Mouse (Mus musculus) MEL (cell line): ENCODE results near the gene Rnf157. TPM values are rescaled to one million over a fixed set of nuclear protein-coding genes. Genes with fewer than 3 reads are reported as not detected.

Experiments
- DNase-seq: peaks from one replicate; pipeline ENCODE4 v3.0.0; 2011; ENCODE audit warnings: low read depth, low spot score
- H3K27ac ChIP-seq: 2 replicates; pipeline ENCODE4 v1.5.1; 2012; ENCODE audit warnings: low read depth, mild to moderate bottlenecking, control low read depth, low read length, moderate library complexity; ENCODE audit not compliant: control insufficient read depth
- H3K27me3 ChIP-seq, 2 experiments: fragments of 150-350 bp in 1 of 2; sonication (generic) in 1 of 2; 2 replicates each; pipeline ENCODE4 v1.6.1; 2012; ENCODE audit warnings: low read length in 2 of 2, mild to moderate bottlenecking in 2 of 2, improper control_type of control experiment in 1 of 2, moderate library complexity in 1 of 2; ENCODE audit not compliant: insufficient read depth in 2 of 2, control insufficient read depth in 1 of 2
- H3K36me3 ChIP-seq, 2 experiments: 2 replicates each; pipeline ENCODE4 v1.6.1; 2012 to 2014; ENCODE audit warnings: low read length in 2 of 2, improper control_type of control experiment in 1 of 2, inconsistent platforms in 1 of 2, mild to moderate bottlenecking in 1 of 2; ENCODE audit not compliant: insufficient read depth in 2 of 2, control insufficient read depth in 1 of 2
- H3K4me1 ChIP-seq, 2 experiments: fragments of 150-350 bp in 1 of 2; sonication (generic) in 1 of 2; 2 replicates each; pipeline ENCODE4 v1.6.1; 2012; ENCODE audit warnings: low read length in 2 of 2, improper control_type of control experiment in 1 of 2, mild to moderate bottlenecking in 1 of 2; ENCODE audit not compliant: insufficient read depth in 2 of 2, control insufficient read depth in 1 of 2
- H3K4me3 ChIP-seq, 2 experiments: fragments of 150-350 bp in 1 of 2; sonication (generic) in 1 of 2; 2 replicates each; pipeline ENCODE4 v1.5.1; 2012; ENCODE audit warnings: low read depth in 2 of 2, low read length in 2 of 2, mild to moderate bottlenecking in 2 of 2, moderate library complexity in 2 of 2, control low read depth in 1 of 2, improper control_type of control experiment in 1 of 2; ENCODE audit not compliant: control insufficient read depth in 1 of 2, insufficient read depth in 1 of 2
- H3K79me2 ChIP-seq: 2 replicates; pipeline ENCODE4 v1.6.1; 2012; ENCODE audit warnings: mild to moderate bottlenecking, low read length, moderate library complexity; ENCODE audit not compliant: control insufficient read depth, poor library complexity, insufficient read depth
- H3K9ac ChIP-seq: 2 replicates; pipeline ENCODE4 v1.6.1; 2012; ENCODE audit warnings: low read depth, mild to moderate bottlenecking, control low read depth, low read length, moderate library complexity; ENCODE audit not compliant: control insufficient read depth, poor library complexity, severe bottlenecking
- H3K9me3 ChIP-seq: fragments of 150-350 bp; sonication (generic); replicated peaks from 2 replicates; pipeline ENCODE4 v1.6.1; 2012; ENCODE audit warnings: mild to moderate bottlenecking, low read length, improper control_type of control experiment, moderate library complexity; ENCODE audit not compliant: insufficient read depth
- CHD1 ChIP-seq: IDR thresholded peaks from 2 replicates; pipeline ENCODE4 v1.6.1; 2012; ENCODE audit warnings: low read depth, mild to moderate bottlenecking, inconsistent platforms, low read length, improper control_type of control experiment
- CTCF ChIP-seq, 3 experiments: IDR thresholded peaks in 2 of 3; conservative IDR thresholded peaks in 1 of 3; 2 replicates each; pipeline ENCODE4 v1.5.1; 2011 to 2012; ENCODE audit warnings: low read length in 3 of 3, low read depth in 2 of 3, mild to moderate bottlenecking in 2 of 3, improper control_type of control experiment in 1 of 3, inconsistent platforms in 1 of 3, mixed read lengths in 1 of 3, moderate library complexity in 1 of 3; ENCODE audit not compliant: control insufficient read depth in 1 of 3, insufficient read depth in 1 of 3, poor library complexity in 1 of 3, severe bottlenecking in 1 of 3
- ELF1 ChIP-seq: IDR thresholded peaks from 2 replicates; pipeline ENCODE4 v1.6.1; 2014; ENCODE audit warnings: low read depth, mild to moderate bottlenecking, inconsistent platforms, low read length, improper control_type of control experiment, moderate library complexity
- EP300 ChIP-seq, 2 experiments: IDR thresholded peaks; 2 replicates each; pipeline ENCODE4 v1.6.1; 2011; ENCODE audit warnings: improper control_type of control experiment in 2 of 2, low read length in 2 of 2, low read depth in 1 of 2, mild to moderate bottlenecking in 1 of 2
- ETS1 ChIP-seq: IDR thresholded peaks from 2 replicates; pipeline ENCODE4 v1.6.1; 2012; ENCODE audit warnings: low read depth, mild to moderate bottlenecking, inconsistent platforms, low read length, improper control_type of control experiment, moderate library complexity
- JUND ChIP-seq: IDR thresholded peaks from 2 replicates; pipeline ENCODE4 v1.6.1; 2011; ENCODE audit warnings: low read depth, mild to moderate bottlenecking, improper control_type of control experiment, low read length
- MAFK ChIP-seq: IDR thresholded peaks from 2 replicates; pipeline ENCODE4 v1.6.1; 2011; ENCODE audit warnings: low read depth, mild to moderate bottlenecking, low read length, improper control_type of control experiment, borderline replicate concordance
- MXI1 ChIP-seq: IDR thresholded peaks from 2 replicates; pipeline ENCODE4 v1.6.1; 2011; ENCODE audit warnings: mild to moderate bottlenecking, low read depth, low read length, improper control_type of control experiment
- MYC ChIP-seq: IDR thresholded peaks from 2 replicates; pipeline ENCODE4 v1.6.1; 2011; ENCODE audit warnings: low read depth, mild to moderate bottlenecking, low read length, improper control_type of control experiment, moderate library complexity
- NELFE ChIP-seq: IDR thresholded peaks from 2 replicates; pipeline ENCODE4 v1.6.1; 2011; ENCODE audit warnings: low read depth, low read length, improper control_type of control experiment
- NRF1 ChIP-seq: IDR thresholded peaks from 2 replicates; pipeline ENCODE4 v1.6.1; 2014; ENCODE audit warnings: low read depth, mild to moderate bottlenecking, inconsistent platforms, low read length, improper control_type of control experiment, moderate library complexity; ENCODE audit not compliant: poor library complexity, insufficient read depth, severe bottlenecking
- POLR2A ChIP-seq, 2 experiments: IDR thresholded peaks; 2 replicates each; pipeline ENCODE4 v1.6.1; 2011 to 2012; ENCODE audit warnings: low read length in 2 of 2, mild to moderate bottlenecking in 2 of 2, control low read depth in 1 of 2, improper control_type of control experiment in 1 of 2, low read depth in 1 of 2, moderate library complexity in 1 of 2; ENCODE audit not compliant: control insufficient read depth in 1 of 2, insufficient read depth in 1 of 2, poor library complexity in 1 of 2
- TAL1 ChIP-seq: IDR thresholded peaks from 2 replicates; pipeline ENCODE4 v1.6.1; 2012; ENCODE audit warnings: mild to moderate bottlenecking, inconsistent platforms, low read length, moderate library complexity, mixed read lengths
- TCF12 ChIP-seq: IDR thresholded peaks from 2 replicates; pipeline ENCODE4 v1.6.1; 2014; ENCODE audit warnings: low read depth, mild to moderate bottlenecking, inconsistent platforms, low read length, improper control_type of control experiment, moderate library complexity
- USF1 ChIP-seq: IDR thresholded peaks from 2 replicates; pipeline ENCODE4 v1.6.1; 2014; ENCODE audit warnings: low read depth, mild to moderate bottlenecking, inconsistent platforms, low read length, improper control_type of control experiment, moderate library complexity
- ZC3H11A ChIP-seq: IDR thresholded peaks from 2 replicates; pipeline ENCODE4 v1.6.1; 2012; ENCODE audit warnings: low read depth, mild to moderate bottlenecking, inconsistent platforms, low read length, improper control_type of control experiment
- ZMIZ1 ChIP-seq: IDR thresholded peaks from 2 replicates; pipeline ENCODE4 v1.6.1; 2012; ENCODE audit warnings: low read depth, mild to moderate bottlenecking, inconsistent platforms, low read length, improper control_type of control experiment, moderate library complexity
- polyA plus RNA-seq, 2 experiments: library from polyadenylated mRNA; stranded (reverse) in 1 of 2; unstranded in 1 of 2; fragments of >175 nt in 1 of 2; fragments of >200 nt in 1 of 2; gene quantifications; 2 replicates each; pipeline versions ENCODE4 v1.2.1 to v1.2.4; 2012; ENCODE audit warnings: low replicate concordance in 2 of 2, low read depth in 1 of 2; ENCODE audit not compliant: insufficient read length in 2 of 2, insufficient read depth in 1 of 2, missing spikeins in 1 of 2
- total RNA-seq: library from RNA; depleted of rRNA; stranded (reverse); fragments of 300-350 nt; gene quantifications from 2 replicates; pipeline ENCODE4 v1.2.3, GENCODE M21; 2012

Rnf157 gene
- total and polyA plus RNA-seq, 3 experiments, result 7.5 to 10.9 TPM; not detected in 1

GRCm38 (mm10) chr11:116329314-116330210 is 83.3 kb downstream of the Rnf157 start:
- no peak for TF ChIP-seq MXI1
- TF ChIP-seq, all 39 proteins: peak for 0
- no peak for DNase-seq
- Histone ChIP-seq H3K9ac (no peak overlapping the region), H3K4me3 (no peak overlapping the region), H3K27ac (no peak overlapping the region), H3K4me1 (0 out of 4 replicates have a peak, but pooled peaks cover 0 to 2% of the 10 kb centered on the region in 2 experiments), H3K27me3 (0 out of 4 replicates have a peak, but pooled peaks cover 0 to 1% of the 10 kb centered on the region in 2 experiments), H3K9me3 (no peaks in the 10 kb centered on the region), H3K79me2 (no peaks in the 10 kb centered on the region), H3K36me3 (no peaks in the 10 kb centered on the region)

DNA sequence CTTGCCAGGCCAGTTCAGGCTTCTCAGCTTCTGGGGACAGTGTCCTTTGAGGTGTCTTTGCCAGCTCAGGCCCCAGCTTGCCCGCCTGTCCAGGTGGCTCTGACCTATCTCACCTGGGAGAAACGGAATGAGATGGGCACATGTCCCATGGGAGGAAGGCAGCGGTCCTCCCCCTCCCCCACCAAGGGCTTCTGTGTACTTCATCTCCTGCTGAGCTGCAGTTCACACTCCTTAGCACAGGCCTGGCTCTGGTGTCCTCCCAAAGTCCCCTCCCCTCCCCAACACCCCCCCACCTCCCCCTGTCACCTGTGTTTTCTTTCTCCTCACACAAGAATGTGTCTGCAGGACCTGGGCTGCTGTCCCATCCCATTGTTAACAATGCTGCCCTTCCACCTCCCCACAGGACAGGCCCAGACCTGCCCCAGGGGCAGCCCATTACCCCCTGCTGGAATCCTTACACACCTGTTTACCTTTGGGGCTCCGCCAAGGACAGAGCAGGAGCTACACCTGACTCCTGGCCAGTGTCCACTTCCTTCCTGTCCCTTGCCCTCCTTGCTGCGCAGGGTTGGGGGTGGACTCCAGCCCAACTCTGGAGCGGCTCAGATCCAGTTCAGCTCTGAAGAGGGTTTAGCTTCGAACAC is 85.7 kb downstream of the Rnf157 start:
- H3K27ac ChIP-seq, result no peak overlapping the region
- H3K9ac ChIP-seq, result no peak overlapping the region
- peaks cover 0 to 1% of the 10 kb centered on the region in 2 experiments; a peak in 1 of 4 replicates for H3K27me3 ChIP-seq
- DNase-seq, result no peak
- no peaks in the 10 kb centered on the region for H3K36me3 ChIP-seq
- H3K79me2 ChIP-seq, result no peaks in the 10 kb centered on the region
- TF ChIP-seq NRF1 (no peak), EP300 (IDR thresholded peaks at IDR 0.05; ENCODE audit: low read depth in 1 of 2, low read length in 2 of 2) (no peak), ELF1 (no peak), NELFE (no peak), MYC (no peak), MAFK (no peak), ETS1 (no peak), ZC3H11A (no peak), TAL1 (no peak), CTCF (IDR thresholded peaks at IDR 0.05 in 2 of 3, conservative IDR thresholded peaks at IDR 0.05 in 1 of 3; ENCODE audit: control insufficient read depth in 1 of 3, insufficient read depth in 1 of 3, low read depth in 2 of 3, low read length in 3 of 3, poor library complexity in 1 of 3, severe bottlenecking in 1 of 3) (no peak), POLR2A (IDR thresholded peaks at IDR 0.05; ENCODE audit: control insufficient read depth in 1 of 2, insufficient read depth in 1 of 2, low read depth in 1 of 2, low read length in 2 of 2, poor library complexity in 1 of 2) (no peak), USF1 (no peak), JUND (no peak), ZMIZ1 (no peak), CHD1 (no peak), TCF12 (no peak)
- H3K9me3 ChIP-seq, result no peaks in the 10 kb centered on the region
- H3K4me1 ChIP-seq, result 0 out of 4 replicates have a peak, but pooled peaks cover 0 to 2% of the 10 kb centered on the region in 2 experiments
- H3K4me3 ChIP-seq, result no peak overlapping the region
